Mouse (Mus musculus) stomach, postnatal 0 days (tissue): ENCODE measurements around the gene Sowaha. TPM values are rescaled to one million over a fixed set of nuclear protein-coding genes. Genes with fewer than 3 reads are reported as not detected.

Experiments
- ATAC-seq: fragments of 200-750 bp; cut with Nextera tagmentation; 2 replicates; pipeline ENCODE4 v1.8.0; 2017; ENCODE audit not compliant: low FRiP score, low TSS enrichment
- DNase-seq: peaks from one replicate; pipeline ENCODE4 v3.0.0-alpha.2; 2016; ENCODE audit warnings: low spot score
- H3K27ac ChIP-seq: fragments of 300-500 bp; sonication (generic); replicated peaks from 2 replicates; pipeline ENCODE4 v1.5.1; 2014; ENCODE audit warnings: mild to moderate bottlenecking, control low read depth
- H3K27me3 ChIP-seq: fragments of 300-500 bp; sonication (generic); 2 replicates; pipeline ENCODE4 v1.6.1; 2014; ENCODE audit warnings: low read length; ENCODE audit not compliant: control insufficient read depth, insufficient read depth
- H3K36me3 ChIP-seq: fragments of 300-500 bp; sonication (generic); 2 replicates; pipeline ENCODE4 v1.6.1; 2014; ENCODE audit warnings: low read length, mixed read lengths; ENCODE audit not compliant: control insufficient read depth, insufficient read depth
- H3K4me1 ChIP-seq: fragments of 300-500 bp; sonication (generic); replicated peaks from 2 replicates; pipeline ENCODE4 v1.6.1; 2014; ENCODE audit warnings: antibody characterized with exemption; ENCODE audit not compliant: control insufficient read depth, insufficient read depth
- H3K4me2 ChIP-seq: fragments of 300-500 bp; sonication (generic); replicated peaks from 2 replicates; pipeline ENCODE4 v1.6.1; 2014; ENCODE audit warnings: low read depth, mild to moderate bottlenecking, control low read depth, moderate library complexity
- H3K4me3 ChIP-seq: fragments of 300-500 bp; sonication (generic); 2 replicates; pipeline ENCODE4 v1.5.1; 2014; ENCODE audit warnings: low read depth, low read length, control low read depth
- H3K9ac ChIP-seq: fragments of 300-500 bp; sonication (generic); 2 replicates; pipeline ENCODE4 v1.6.1; 2014; ENCODE audit warnings: mild to moderate bottlenecking, low read length, control low read depth, mixed read lengths
- H3K9me3 ChIP-seq: fragments of 300-500 bp; sonication (generic); 2 replicates; pipeline ENCODE4 v1.6.1; 2016; ENCODE audit warnings: low read length; ENCODE audit not compliant: control insufficient read depth
- CTCF ChIP-seq: IDR thresholded peaks from 2 replicates; pipeline ENCODE4 v1.5.1; 2016; ENCODE audit warnings: antibody characterized with exemption, low read depth, mild to moderate bottlenecking, moderate library complexity
- EP300 ChIP-seq: optimal IDR thresholded peaks from 2 replicates; pipeline ENCODE3; 2016; ENCODE audit warnings: antibody characterized with exemption
- WGBS: fragments of 180-500 bp; shearing (Covaris S2); extraction: QIAGEN DNeasy Blood & Tissue Kit; methylation state at CpG from one replicate; pipeline ENCODE4 v1.1.7; 2014; 5-methylcytosine and 5-hydroxymethylcytosine counted together
- polyA plus RNA-seq: library from polyadenylated mRNA; unstranded; fragments of >200 nt; fragmentation: Nextera tagmentation; extraction: Ambion mirVana; gene quantifications from 2 replicates; pipeline ENCODE4 v1.2.1, GENCODE M21; 2015

The Sowaha gene
- polyA plus RNA-seq, 1 experiment from 2014 or later = 0.91 TPM

GRCm38 (mm10) chr11:53508591-53508990 is 28.5 kb upstream of the Sowaha start:
- WGBS = 52% methylated on average over 3 of the region's 3 CpGs
- TF ChIP-seq EP300 (no peak), CTCF (no peak)
- Histone ChIP-seq H3K4me2 (no peak overlapping the region), H3K27ac (no peak overlapping the region), H3K9ac (no peak overlapping the region), H3K36me3 (no peaks in the 10 kb centered on the region), H3K4me3 (no peak overlapping the region), H3K27me3 (no peaks in the 10 kb centered on the region), H3K4me1 (no peaks in the 10 kb centered on the region), H3K9me3 (no peaks in the 10 kb centered on the region)
- ATAC-seq (no peak), DNase-seq (no peak)

GRCm38 (mm10) chr11:53508152-53508551 is 28.1 kb upstream of the Sowaha start:
- no peaks in the 10 kb centered on the region for H3K9me3 ChIP-seq
- DNase-seq (no peak), ATAC-seq (0 out of 2 replicates have a peak, but pooled peaks have one; percentile 18)
- H3K27me3 ChIP-seq = no peaks in the 10 kb centered on the region
- H3K4me2 ChIP-seq = no peak overlapping the region
- H3K4me1 ChIP-seq = no peaks in the 10 kb centered on the region
- no peaks in the 10 kb centered on the region for H3K36me3 ChIP-seq
- H3K27ac ChIP-seq = no peak overlapping the region
- H3K9ac ChIP-seq = no peak overlapping the region
- H3K4me3 ChIP-seq = no peak overlapping the region
- WGBS = 54% methylated on average over 7 of the region's 7 CpGs
- TF ChIP-seq CTCF (no peak), EP300 (no peak)

DNA sequence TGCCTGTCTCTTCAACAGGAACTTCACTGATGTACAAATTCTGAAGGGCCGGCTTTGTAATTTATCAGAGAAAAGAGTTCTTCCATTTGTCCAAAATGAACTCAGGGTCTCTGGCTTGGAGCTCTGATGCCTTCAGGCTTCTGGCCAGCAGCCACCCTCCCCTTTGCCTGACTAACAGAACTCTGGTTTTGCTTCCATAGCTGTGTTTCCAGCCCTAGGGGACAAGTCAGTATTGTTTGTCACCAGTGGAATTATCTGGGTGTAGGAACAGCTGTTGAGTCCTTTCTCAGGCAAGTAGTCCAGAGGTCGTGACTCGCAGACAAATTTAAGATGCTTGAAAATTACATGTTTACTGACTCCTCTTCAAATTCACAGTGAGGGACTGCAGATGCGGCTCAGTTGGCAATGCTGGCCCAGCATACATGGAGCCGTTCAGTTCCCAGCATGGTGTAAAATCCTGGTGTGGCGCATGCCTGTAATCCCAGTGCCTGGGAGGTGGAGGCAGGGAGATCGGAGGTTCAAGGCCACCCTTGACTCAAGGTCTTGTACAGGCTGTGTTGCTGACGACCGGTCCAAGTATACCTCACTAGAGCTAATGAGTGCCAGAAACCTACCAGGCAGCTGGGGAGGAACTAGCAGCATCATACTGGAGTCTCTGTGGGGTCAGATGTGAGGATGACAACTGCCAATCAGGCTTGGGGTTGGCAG is 27.2 kb upstream of the Sowaha start:
- ATAC-seq = no peak

GRCm38 (mm10) chr11:53505026-53505663 is 25.1 kb upstream of the Sowaha start:
- no peak for DNase-seq

More for the DNA sequence above, 27.2 kb upstream of the Sowaha start:
- Histone ChIP-seq H3K4me2 (no peak overlapping the region), H3K27me3 (no peaks in the 10 kb centered on the region), H3K9me3 (no peaks in the 10 kb centered on the region), H3K4me1 (no peaks in the 10 kb centered on the region), H3K9ac (no peak overlapping the region), H3K36me3 (no peaks in the 10 kb centered on the region), H3K4me3 (no peak overlapping the region), H3K27ac (no peak overlapping the region)
- TF ChIP-seq EP300 (no peak), CTCF (no peak)
- 74% methylated on average over 9 of the region's 9 CpGs for WGBS
- no peak for DNase-seq

DNA sequence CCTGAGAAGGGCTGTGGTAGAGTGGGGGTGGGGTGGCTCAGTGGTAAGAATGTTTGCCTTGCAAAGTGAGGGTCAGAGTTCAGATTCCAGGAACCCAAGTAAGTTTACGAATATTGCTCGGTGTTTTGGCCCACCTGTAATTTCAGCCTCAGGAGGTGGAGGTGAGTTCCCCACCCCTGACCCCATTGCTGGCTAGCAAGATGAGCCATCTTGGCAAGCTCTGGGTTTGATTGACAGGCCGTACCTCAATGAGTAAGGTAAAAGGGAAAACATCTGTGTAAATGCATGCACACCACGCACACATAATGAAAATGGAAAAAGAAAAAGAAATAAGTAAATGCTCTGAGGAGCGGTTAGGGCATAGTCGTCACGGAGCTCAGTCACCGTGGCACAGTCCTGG is 24.3 kb upstream of the Sowaha start:
- TF ChIP-seq CTCF (no peak), EP300 (no peak)
- no peak overlapping the region for H3K4me3 ChIP-seq
- no peaks in the 10 kb centered on the region for H3K36me3 ChIP-seq
- DNase-seq (no peak), ATAC-seq (no peak)
- no peaks in the 10 kb centered on the region for H3K27me3 ChIP-seq
- no peak overlapping the region for H3K4me2 ChIP-seq
- H3K9ac ChIP-seq = no peak overlapping the region
- no peaks in the 10 kb centered on the region for H3K9me3 ChIP-seq
- 87% methylated on average over 8 of the region's 8 CpGs for WGBS
- H3K27ac ChIP-seq = no peak overlapping the region
- no peaks in the 10 kb centered on the region for H3K4me1 ChIP-seq

More at GRCm38 (mm10) chr11:53505026-53505663, 25.1 kb upstream of the Sowaha start:
- Histone ChIP-seq H3K9ac (0 out of 2 replicates have a peak overlapping the region, but pooled peaks have one; percentile 13), H3K4me1 (no peaks in the 10 kb centered on the region), H3K4me3 (no peak overlapping the region), H3K27ac (no peak overlapping the region), H3K4me2 (no peak overlapping the region), H3K36me3 (no peaks in the 10 kb centered on the region), H3K27me3 (no peaks in the 10 kb centered on the region), H3K9me3 (no peaks in the 10 kb centered on the region)
- ATAC-seq = no peak
- 66% methylated on average over 5 of the region's 5 CpGs for WGBS
- TF ChIP-seq EP300 (no peak), CTCF (no peak)

DNA sequence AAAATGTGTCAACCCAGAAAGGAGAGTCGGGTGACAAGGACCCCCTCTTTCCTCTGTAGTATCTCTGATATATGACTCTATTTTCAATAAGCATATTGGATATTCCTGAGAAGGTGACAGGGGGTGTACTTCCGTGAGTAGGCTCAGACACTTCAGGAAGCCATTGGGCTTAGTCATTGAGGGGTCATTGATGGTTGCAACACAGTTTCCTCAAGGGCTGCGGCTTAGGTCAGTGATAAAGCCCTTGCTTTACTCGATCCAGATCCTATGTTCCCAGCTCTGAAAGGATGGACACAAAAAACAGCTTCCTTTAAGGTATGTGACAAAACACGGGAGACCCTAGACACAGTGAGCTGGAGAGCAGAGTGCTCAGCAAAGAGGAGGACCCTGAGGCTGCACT is 23.7 kb upstream of the Sowaha start:
- Histone ChIP-seq H3K9ac (no peak overlapping the region), H3K27ac (no peak overlapping the region), H3K27me3 (no peaks in the 10 kb centered on the region), H3K36me3 (no peaks in the 10 kb centered on the region), H3K9me3 (no peaks in the 10 kb centered on the region), H3K4me2 (no peak overlapping the region), H3K4me3 (no peak overlapping the region), H3K4me1 (no peaks in the 10 kb centered on the region)
- ATAC-seq = no peak
- TF ChIP-seq EP300 (no peak), CTCF (no peak)
- no peak for DNase-seq
- 86% methylated on average over 5 of the region's 5 CpGs for WGBS
